Mouse (Mus musculus) embryo, embryonic 11.5 days (tissue): ENCODE measurements around the gene Eva1c.

Source experiments
- DNase-seq: peaks from one replicate; pipeline ENCODE4 v3.0.0-alpha.2; 2012; ENCODE audit warnings: low read depth, low spot score

Eva1c gene

DNA sequence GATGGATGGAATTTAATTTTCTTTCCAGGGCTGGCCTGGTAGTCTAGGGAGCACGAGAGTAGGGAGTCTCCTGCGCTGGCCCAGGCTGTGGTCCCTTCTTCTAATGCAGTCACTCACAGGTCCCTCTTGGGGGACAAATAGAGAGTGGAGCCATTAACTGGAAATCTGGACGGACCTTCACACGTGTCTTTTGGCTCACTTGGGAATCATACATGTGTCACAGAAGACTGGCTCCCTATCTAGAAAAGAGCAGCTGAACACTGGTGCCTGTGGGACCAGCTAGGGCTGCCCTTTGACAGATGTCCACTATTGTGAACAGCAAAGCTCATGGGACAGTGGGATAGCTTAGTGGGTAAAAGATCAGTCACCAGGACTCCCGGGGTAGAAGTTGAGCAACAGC lies 478 bp upstream of the Eva1c start:
- DNase-seq: no peak

GRCm38 (mm10) chr16:90827498-90827897 lies 979 bp downstream of the Eva1c start:
- DNase-seq: no peak

DNA sequence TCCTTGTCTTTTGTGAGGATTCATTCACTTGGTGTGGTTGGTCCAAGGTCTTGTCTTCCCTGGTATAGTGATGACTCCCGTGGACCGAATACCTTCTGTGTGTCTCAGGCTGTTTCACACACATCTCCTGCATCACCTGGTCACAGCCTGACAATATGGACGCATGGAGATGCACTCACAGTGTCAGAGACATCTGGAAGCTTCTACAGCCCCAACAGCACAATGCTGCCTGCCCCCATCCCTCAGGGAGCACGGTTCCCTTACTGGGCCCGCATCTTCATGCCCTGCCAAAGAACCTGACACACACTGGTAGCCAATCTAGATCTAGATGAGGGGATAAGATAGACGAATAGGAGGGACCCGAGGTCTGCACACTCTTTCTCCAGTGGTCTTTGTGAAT lies 2.6 kb downstream of the Eva1c start:
- DNase-seq: no peak

DNA sequence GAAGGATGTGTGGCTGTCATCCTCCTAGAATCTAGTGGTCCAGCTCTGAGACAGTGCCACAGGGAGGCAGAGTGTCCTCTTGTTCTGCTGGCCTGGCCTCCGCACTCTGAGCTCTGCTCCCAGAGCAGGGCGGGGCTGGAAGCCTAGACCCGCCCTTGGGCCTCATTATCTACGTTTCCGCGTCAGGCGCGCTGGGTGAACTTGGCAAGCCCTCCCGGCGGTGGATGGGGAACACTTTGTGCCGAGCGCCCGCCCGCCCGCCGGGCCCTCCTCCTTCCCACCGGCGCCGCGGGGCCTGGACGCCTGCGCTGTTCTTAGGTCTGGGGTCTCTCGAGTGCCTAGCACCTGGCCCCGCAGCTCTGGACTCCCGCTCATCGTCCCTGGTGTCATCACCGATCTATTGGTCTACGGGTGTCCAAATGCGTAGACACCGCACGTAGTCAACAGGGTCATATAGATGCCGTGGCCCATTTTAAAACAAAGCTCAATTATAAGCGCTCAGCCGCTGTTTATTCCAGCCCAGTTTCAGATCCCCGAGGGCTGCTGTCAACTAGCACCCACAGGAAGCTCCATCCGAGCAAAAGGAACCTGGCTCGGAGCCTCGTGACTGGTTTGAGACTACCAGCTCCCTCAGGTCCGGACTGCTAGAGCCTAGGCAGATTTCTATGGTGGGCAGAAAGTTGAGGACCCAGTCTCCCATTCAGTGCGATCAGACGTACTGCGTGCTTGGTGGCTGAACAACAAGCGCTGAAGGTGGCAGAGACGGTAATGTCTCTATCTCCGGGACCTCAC lies 3.6 kb downstream of the Eva1c start:
- DNase-seq: no peak

GRCm38 (mm10) chr16:90830686-90831439 lies 4.3 kb downstream of the Eva1c start:
- no peak for DNase-seq

GRCm38 (mm10) chr16:90831676-90832075 lies 5.2 kb downstream of the Eva1c start:
- DNase-seq: no peak

GRCm38 (mm10) chr16:90832495-90832894 lies 6.0 kb downstream of the Eva1c start:
- no peak for DNase-seq

GRCm38 (mm10) chr16:90833041-90833791 lies 6.7 kb downstream of the Eva1c start:
- DNase-seq: no peak

DNA sequence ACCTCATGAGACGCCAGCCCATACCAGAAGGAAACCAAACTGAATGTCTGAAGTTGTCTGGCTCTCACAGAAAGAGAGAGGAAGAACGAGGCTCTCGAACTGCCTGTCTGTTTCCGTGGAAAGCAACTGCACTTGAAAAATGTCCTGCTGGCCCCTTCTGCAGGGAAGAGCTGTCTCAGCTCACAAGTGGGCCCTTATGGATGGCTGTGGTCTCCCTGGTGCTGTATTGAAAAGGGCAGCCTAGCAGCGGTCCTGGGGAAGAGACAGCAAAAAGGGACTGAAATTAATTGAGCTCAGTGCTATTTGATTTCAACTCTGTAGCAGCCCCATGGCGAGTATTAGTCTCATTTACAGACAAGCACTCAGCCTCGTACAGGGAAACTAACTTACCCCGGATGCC lies 10.9 kb downstream of the Eva1c start:
- no peak for DNase-seq

DNA sequence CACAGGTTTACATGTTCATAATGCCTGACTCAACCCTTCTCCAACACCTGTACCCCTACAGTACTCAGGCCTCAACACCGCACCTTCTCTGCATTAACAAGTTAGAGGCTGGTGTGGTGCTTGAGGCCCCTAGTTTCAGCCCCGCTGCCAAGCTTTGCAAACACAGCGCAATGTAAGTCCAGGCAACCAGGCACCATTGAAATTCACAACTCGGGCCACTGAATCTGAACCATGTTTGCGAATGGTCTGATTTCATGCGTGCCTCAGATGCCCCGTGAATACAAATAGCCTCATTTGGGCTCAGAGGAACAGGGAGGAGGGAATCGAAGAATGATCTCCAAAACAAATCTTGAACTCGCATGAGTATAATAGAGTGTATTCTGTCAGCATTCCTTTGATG lies 15.6 kb downstream of the Eva1c start:
- no peak for DNase-seq

- no peak for DNase-seq
Measured at GRCm38 (mm10) chr16:90845038-90845437, 18.5 kb downstream of the Eva1c start.

DNA sequence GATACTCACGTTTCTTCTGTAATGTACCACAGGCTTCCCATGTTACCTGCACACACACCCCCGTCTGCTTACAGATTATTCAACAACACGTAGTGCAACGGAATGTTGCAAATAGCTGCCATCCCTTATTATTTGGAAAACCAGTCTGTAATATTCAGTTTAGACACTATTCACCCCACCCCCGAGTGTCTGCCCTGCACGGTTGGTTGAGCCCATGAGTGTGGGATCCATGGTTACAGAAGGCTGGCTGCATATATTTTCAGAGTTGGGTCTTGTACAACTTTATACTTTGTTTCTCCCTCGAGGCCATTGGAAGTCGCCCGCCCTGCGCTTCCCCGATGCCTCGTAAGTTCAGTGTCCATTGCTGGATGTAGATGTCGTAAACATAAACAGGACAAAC lies 19.1 kb downstream of the Eva1c start:
- no peak for DNase-seq

DNA sequence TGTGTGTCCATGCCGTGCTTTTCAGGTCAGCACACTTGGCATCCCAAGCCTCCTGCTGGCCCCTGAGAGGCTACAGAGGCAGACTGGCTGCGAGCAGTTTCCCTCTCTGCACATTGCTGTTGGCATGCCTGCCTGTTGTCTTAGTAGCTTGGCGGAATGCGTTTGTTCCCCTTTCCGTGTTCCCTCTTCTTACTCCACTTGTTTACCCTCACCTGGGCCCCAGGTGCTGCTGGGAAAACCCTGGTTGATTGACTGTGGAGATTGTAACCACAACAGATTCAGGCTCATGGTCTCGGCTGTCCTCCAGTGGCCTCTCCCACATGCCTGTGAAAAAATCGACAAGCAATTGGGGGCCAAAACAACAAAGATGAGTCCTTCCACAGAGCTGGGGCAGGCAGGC lies 22.2 kb downstream of the Eva1c start:
- DNase-seq: no peak

DNA sequence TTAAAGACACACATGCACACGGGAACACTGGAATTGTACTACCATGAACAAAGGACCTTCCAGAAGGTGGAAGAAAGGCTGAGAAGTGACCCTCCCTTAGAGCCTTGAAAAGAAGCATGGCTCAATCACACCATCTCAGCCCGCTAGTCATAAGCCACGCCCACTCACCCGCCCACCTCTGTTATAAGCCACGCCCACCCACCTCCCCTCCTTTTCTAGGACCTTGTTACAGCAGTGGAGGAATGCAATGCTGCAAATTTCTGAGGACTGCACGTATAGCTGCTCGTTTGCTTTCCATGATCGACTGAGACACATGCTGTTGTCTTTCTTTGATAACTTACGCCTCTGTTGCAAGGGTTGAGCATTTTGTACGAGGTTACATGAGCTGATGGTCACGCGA lies 22.7 kb downstream of the Eva1c start:
- DNase-seq: no peak

- DNase-seq: no peak
Measured at GRCm38 (mm10) chr16:90850881-90851280, 24.4 kb downstream of the Eva1c start.

GRCm38 (mm10) chr16:90851621-90852334 lies 25.3 kb downstream of the Eva1c start:
- no peak for DNase-seq

- DNase-seq: no peak
Measured at GRCm38 (mm10) chr16:90856552-90857200, 30.2 kb downstream of the Eva1c start.

DNA sequence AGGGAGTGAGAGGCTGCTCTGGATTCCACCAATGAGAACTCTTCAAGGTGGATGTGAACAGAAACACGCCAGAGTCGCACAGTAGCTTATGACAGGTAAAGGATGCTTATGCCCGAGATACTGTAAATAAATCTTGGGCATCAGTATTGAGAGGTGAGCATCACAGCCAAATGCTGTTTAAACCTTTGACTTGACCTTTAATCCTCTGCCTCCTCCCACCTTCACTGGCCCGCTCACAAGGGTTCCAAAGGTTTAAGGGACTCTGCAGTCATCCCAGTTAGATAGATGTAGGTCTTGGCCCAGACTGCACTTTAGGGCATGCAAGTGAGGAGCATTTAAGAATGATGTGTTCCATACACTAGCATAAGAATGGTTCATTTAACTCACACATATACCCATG lies 31.7 kb downstream of the Eva1c start:
- no peak for DNase-seq

DNA sequence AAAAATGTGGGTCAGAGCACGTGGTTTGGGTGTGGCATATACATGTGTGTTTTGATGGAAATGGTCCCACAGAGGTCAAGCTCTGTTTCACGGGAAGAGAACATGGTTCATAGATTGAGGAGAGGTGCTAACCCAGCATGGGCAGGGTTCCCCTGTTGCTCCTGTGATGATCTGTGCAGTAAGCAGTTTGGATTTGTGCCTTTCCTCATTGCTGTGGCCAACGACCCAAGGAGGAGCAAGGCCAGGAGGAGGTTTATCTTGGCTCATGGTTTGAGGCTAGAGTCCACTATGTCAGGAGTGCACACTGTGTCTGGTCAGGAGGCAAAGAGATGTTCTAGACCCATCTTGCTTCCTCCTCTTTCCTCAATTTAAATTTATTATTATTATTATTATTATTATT lies 36.5 kb downstream of the Eva1c start:
- no peak for DNase-seq

DNA sequence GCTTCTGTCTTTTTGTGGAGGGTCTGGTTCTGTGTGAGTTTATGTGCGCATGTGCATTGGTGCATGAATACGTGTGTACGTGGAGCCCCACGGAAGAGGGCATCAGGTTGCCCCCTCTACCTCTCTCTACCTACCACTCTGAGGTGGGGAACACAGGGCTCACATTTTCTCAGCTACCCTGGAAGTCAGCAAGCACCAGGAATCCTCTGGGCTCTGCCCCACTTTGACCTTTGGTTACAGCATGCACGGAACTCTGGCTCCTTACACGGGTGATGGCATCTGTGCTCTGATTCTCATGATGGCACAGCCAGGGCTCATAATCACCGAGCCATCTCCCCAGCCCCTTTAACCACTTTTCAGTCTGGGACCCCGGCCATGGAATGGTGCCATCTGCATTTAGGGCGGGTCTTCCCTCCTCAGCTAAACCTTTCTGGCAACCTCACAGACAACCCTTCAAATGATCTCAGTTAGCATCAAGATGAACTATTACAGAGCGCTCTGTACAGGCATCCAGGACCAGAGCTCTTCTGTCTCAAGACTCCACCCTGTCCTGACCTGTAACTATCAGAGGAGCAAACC lies 37.0 kb downstream of the Eva1c start:
- DNase-seq: no peak

DNA sequence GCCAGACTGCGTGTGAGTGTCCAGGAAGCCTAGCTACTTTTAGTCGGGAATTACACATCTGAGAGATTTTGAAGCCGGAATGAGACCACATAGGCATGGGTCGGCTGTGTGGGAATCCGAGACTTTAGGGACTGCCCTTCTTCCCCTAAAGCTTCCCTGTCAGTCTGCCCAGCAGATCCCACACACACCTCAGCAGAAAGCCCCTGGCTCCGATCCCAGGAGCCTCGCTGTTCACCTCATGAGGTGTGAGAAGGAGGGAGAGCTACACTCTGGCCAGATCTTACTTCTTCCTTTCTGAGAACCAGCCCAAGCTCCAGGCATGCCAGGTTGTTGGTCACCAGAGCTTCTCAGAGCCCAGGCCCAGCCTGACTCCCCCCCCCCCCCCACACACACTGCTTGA lies 38.2 kb downstream of the Eva1c start:
- no peak for DNase-seq
